Mouse (Mus musculus): Measurements from ENCODE around the gene Obsl1.

GRCm38 (mm10) chr1:75532280-75533172 is 26.3 kb upstream of the Obsl1 start:
- no peak for TF ChIP-seq CTCF (conservative IDR thresholded peaks at IDR 0.05 in 1 of 2, IDR thresholded peaks at IDR 0.05 in 1 of 2; ENCODE audit: low read depth in 2 of 2, low read length in 2 of 2)
- TF ChIP-seq EP300 (IDR thresholded peaks at IDR 0.05; ENCODE audit: low read length), result 0 out of 2 replicates have a peak, but pooled peaks have one; percentile 12
- no peak for TF ChIP-seq UBTF (IDR thresholded peaks at IDR 0.05; ENCODE audit: low read depth, low read length)
- TF ChIP-seq MYC (IDR thresholded peaks at IDR 0.05; ENCODE audit: low read depth, low read length), result no peak
- TF ChIP-seq JUND (conservative IDR thresholded peaks at IDR 0.05; ENCODE audit: low read depth, low read length), result no peak
- no peak for TF ChIP-seq USF2 (conservative IDR thresholded peaks at IDR 0.05; ENCODE audit: low read depth, low read length)
- peak; percentile 79 for TF ChIP-seq MAX (IDR thresholded peaks at IDR 0.05; ENCODE audit: low read length)
- no peak for TF ChIP-seq ZNF384 (IDR thresholded peaks at IDR 0.05; ENCODE audit: low read depth, low read length)
- TF ChIP-seq ELF1 (IDR thresholded peaks at IDR 0.05; ENCODE audit: low read depth, low read length), result peak; percentile 49; the same call in 1 of the 2 replicates
- TF ChIP-seq SMC3 (IDR thresholded peaks at IDR 0.05; ENCODE audit: low read depth, low read length), result no peak
